Mouse (Mus musculus) embryo, embryonic 10.5 days (tissue): Measurements from ENCODE around the gene Sgsm1.

Experiments used
- DNase-seq: peaks from one replicate; pipeline ENCODE4 v3.0.0-alpha.2; 2015; ENCODE audit warnings: low spot score

Sgsm1 gene

DNA sequence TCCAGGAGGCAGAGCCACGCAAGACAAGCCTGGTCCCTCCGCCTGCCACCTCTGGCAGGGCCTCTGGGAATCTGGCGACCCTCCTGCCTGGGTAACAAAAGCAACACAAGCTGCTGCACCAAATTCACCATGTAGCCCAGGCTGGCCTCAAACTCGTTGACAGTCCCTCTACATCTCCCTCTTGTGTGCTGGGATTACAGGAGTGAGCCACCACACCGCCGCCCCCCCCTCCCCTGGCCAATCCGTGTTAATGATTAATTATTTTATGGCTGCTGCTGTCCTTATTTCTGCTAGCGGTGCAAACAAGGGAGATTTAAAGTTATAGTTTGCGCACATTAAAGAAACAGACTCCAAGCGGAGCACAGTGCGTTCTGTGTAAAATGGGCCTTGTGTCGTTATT lies 93.5 kb downstream of the Sgsm1 start:
- no peak for DNase-seq

DNA sequence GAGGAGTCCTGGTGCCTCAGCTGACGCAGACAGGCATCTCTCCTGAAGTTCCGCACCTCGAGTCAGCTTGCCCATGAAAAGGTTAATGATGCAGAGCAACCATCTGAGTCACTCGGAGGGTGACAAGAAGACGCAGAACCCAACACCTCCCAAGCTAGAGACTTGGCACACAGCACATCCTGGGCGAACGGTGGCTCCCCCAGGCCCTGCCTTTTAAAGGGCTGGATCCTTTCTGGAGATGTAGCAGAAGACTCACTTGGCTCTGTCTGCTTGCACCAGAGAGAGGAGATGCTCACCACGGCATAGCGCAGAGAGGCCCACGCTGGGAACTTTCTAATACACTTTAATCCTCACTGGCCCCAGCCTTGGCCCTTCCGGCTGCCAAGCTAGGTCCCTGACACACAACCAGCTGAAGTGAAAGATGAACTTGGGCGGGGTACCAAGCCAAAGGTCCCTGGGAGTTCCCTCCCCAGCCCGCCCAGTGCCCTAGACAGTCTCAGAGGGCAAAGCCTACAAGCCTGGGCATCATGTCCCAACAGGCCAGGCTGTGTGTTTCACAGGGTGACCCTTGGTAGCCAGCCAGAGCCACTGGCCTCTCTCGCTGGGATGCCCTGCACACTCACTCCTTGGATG lies 94.1 kb downstream of the Sgsm1 start:
- no peak for DNase-seq

- no peak for DNase-seq
Measured at GRCm38 (mm10) chr5:113215610-113216011, 95.0 kb downstream of the Sgsm1 start.

DNA sequence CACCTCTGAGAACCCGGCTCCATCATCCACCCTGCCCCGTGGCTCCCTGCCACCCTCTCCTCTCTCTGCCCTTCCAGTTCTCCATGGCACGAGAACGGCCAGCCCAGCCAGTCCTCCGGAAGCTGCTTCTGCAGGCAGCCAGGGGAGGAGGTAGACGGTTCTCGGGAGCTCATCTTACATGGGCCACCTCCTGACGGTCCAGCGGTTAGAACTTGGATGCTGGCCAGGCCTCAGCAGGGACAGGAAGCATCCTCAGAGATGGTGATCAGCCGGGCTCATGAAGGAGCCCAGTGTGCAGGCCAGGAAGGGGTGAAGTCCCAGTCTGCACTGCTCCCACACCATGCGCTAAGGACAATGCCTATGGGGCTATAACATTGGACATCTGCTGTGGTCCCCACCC lies 96.1 kb downstream of the Sgsm1 start:
- no peak for DNase-seq

DNA sequence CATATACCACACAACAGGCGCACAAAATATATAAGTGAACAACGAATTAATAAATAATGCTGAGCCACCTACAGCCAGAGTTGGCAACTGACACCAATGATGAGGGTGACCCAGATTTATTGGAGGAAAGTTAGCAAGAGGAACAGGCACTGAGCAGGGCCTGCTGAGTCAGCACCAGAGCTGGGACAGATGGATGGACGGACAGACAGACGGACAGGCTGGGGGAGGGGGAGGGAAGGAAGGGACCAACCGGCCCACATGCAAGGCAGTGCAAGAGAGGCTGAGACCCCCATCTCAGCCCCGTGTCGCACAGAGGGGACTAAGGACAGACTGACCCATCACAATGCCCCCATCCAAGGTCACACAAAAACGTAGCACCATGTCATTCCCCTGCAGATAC lies 96.5 kb downstream of the Sgsm1 start:
- no peak for DNase-seq

- DNase-seq, result no peak
Measured at GRCm38 (mm10) chr5:113212156-113212835, 98.3 kb downstream of the Sgsm1 start.

DNA sequence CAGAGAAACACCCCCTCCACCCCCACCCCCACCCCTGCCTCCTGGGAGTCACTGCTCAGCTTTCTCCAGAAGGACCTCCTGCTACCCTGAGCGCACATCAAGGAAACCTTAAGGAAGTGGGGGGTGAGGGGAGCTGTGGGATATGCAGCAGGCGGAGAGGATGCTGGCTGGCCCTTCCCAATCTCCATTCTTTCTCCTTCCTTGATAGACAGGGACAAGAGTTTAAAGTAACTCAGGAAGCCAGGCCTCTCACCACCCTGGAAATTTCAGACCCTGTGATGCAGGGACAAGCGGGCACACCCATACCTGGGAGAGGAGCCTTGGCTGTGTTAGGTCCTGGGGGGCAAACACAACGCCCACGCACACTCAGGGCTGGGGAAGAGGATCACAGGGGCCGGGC lies 100.3 kb downstream of the Sgsm1 start:
- DNase-seq, result no peak

DNA sequence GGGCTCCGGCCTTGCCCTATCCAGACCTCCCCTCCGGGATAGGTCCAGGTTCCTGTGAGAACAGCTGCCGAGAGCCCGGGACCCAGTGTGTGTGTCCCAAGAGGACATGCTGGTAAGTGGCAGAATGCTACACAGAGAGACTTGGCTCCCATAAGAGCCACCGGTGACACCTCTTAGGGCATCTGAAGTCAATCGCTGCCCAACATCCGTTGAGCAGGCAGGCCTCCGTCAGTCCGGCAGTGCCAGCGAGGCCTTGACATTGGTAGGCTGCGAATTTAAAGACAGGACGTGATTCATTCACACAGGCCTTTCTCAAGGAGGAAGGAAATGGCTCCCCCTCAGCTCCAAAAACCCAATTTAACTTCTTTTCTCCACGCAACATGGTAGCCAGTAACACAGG lies 100.7 kb downstream of the Sgsm1 start:
- DNase-seq, result no peak

DNA sequence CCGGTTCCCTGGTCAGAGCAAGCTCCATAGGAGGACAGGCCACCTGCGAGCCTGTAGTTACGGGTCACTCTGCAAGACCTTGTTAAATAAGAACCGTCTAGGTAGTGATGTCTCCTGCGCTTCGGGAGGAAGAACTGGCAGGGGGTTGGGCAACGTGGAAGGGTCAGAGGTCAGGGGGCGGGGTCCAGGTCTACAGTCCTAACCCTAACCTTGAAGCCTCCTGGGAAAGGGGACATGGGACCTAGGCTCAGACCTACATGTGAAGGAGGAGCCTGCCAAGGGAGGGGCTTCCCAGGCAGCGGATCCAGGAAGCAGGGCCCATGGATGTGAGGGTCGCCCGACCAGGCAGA lies 101.2 kb downstream of the Sgsm1 start:
- DNase-seq, result no peak

GRCm38 (mm10) chr5:113208622-113209400 lies 101.8 kb downstream of the Sgsm1 start:
- no peak for DNase-seq

DNA sequence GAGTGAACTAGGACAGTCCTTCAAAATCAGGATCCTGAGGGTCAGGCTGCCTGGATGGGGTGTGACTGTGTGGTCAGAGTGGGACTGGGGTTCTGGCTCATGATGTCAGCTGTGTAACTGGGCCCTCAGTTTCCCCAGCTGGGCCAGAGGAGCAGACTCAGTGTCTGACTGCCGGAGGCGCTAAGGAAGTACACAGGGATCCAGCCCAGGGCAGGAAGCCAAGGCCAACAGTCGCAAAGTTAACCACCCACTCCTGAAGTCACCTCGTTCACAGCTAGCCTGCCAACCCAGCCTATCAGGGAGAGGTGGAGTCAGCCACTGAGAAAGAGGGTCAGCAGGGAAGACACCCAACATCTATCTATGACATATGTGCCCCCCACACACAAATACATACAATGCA lies 102.5 kb downstream of the Sgsm1 start:
- no peak for DNase-seq

GRCm38 (mm10) chr5:113206670-113207352 lies 103.8 kb downstream of the Sgsm1 start:
- DNase-seq, result no peak

GRCm38 (mm10) chr5:113204193-113204592 lies 106.4 kb downstream of the Sgsm1 start:
- DNase-seq, result no peak

GRCm38 (mm10) chr5:113199772-113200134 lies 110.8 kb downstream of the Sgsm1 start:
- no peak for DNase-seq

- no peak for DNase-seq
Measured at GRCm38 (mm10) chr5:113199126-113199771, 111.3 kb downstream of the Sgsm1 start.

GRCm38 (mm10) chr5:113196916-113197794 lies 113.4 kb downstream of the Sgsm1 start:
- DNase-seq, result no peak

DNA sequence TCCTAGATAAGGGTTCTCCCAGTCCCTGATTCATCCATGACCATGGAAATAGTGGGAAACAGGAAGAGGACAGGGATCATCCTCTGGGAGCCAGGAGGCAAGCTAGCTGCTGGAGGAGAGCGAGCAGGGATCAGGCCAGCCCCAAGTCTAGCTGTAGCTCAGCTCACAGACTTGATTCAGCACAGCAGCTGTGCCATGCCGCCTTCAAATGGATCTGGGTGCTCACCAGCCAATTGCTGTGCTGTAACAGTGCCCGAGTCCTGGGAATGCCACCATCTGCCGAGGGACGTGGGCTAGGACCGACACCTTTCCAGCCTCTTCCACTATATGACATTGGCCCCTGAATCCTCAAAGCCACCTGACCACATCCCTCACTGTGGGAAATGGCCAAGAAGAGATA lies 114.7 kb downstream of the Sgsm1 start:
- no peak for DNase-seq

- DNase-seq, result no peak
Measured at GRCm38 (mm10) chr5:113195451-113195850, 115.1 kb downstream of the Sgsm1 start.

GRCm38 (mm10) chr5:113193762-113194161 lies 116.8 kb downstream of the Sgsm1 start:
- no peak for DNase-seq
